Mouse (Mus musculus): Measurements from ENCODE around the gene Mnd1.

Gene Mnd1

GRCm38 (mm10) chr3:84041739-84042138 lies 113.8 kb downstream of the Mnd1 start:
- peak; percentile 47 for DNase-seq (ENCODE audit: low spot score)

DNA sequence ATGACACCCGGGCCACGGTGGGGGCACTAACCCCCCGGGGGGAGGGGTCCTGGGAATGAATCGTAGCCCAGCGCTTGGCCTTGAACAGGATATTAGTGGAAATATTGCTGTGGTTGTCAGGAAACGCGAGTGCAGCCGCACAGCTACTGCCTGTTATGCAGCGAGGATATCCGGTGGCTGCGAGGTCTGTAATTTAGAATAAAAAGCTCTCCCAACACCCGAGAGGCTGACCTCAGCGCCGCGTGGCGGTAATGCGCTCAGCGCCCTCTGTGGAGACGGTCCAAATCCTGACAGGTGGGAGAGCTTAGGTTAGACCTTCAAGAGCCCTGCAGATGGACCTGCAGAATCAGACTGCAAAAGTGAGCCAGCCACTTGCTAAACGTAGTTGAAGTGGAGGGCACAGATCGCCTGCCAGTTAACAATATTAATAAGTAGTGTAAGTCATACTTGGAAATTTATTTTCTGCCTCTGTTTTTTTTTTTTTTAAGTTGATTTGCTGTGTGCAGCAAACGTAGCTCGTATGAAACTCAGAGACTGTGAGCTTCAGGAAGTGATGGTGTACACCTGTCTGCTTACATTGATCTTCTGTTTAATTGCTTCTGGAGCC lies 115.0 kb downstream of the Mnd1 start:
- DNase-seq (ENCODE audit: low spot score): peak; percentile 63

GRCm38 (mm10) chr3:84039646-84040475 lies 115.7 kb downstream of the Mnd1 start, which contains the start of gene Tmem131l:
TSS of gene Tmem131l (minus strand) at chr3:84040175.
- peak; percentile 70 for DNase-seq (ENCODE audit: low spot score)

DNA sequence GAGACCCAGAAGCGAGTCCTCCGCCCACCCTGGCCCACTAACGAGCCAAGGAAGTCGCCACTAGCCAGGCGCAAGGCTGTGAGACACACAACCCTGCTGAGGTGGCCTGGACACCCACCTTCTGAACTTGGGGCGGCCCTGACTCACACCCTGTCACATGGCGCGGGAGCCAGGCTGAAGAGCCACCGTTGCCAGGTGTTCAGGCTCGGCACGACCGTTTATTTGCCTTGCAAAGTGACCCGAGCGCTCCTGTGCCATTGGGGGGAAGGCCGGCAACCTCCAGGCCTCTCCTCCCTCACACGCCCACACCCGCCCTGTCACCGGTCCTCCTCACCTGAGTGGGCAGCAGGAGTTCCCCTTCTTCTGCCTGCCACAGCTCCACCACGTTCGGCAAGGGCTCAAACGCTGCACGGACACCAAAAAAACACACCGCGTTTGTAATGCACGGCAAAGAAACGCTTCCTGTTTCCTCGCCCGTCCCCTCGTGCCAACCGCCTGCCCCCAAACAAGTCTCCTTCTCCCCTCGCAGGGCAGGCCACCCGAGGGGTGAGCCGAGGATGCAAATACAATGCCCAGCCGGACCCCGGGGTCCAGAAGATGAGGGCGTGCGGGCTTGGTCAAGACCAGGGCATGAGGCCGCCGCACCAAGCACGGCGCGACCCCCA lies 116.5 kb downstream of the Mnd1 start:
- DNase-seq (ENCODE audit: low spot score): peak; percentile 81

- DNase-seq (ENCODE audit: low spot score): no peak
Observed at GRCm38 (mm10) chr3:84038126-84038525, 117.5 kb downstream of the Mnd1 start.

Measured in spleen, adult 12 weeks (tissue).